Mouse (Mus musculus) MEL (cell line): Measurements from ENCODE around the gene Glipr1l1.
"Not testable (repeated sequence)": the region's sequence is repeated elsewhere in the genome, so short reads cannot be mapped to it uniquely, and the experiment has no call there.

Source experiments
- CTCF ChIP-seq, 3 experiments: IDR thresholded peaks in 2 of 3; conservative IDR thresholded peaks in 1 of 3; 2 replicates each; pipeline ENCODE4 v1.5.1; 2011 to 2012; ENCODE audit warnings: low read length in 3 of 3, low read depth in 2 of 3, mild to moderate bottlenecking in 2 of 3, improper control_type of control experiment in 1 of 3, inconsistent platforms in 1 of 3, mixed read lengths in 1 of 3, moderate library complexity in 1 of 3; ENCODE audit not compliant: control insufficient read depth in 1 of 3, insufficient read depth in 1 of 3, poor library complexity in 1 of 3, severe bottlenecking in 1 of 3
- E2F4 ChIP-seq: IDR thresholded peaks from 2 replicates; pipeline ENCODE4 v1.6.1; 2011; ENCODE audit warnings: low read depth, low read length, improper control_type of control experiment, borderline replicate concordance
- MAFK ChIP-seq: IDR thresholded peaks from 2 replicates; pipeline ENCODE4 v1.6.1; 2011; ENCODE audit warnings: low read depth, mild to moderate bottlenecking, low read length, improper control_type of control experiment, borderline replicate concordance
- POLR2A ChIP-seq, 2 experiments: IDR thresholded peaks; 2 replicates each; pipeline ENCODE4 v1.6.1; 2011 to 2012; ENCODE audit warnings: low read length in 2 of 2, mild to moderate bottlenecking in 2 of 2, control low read depth in 1 of 2, improper control_type of control experiment in 1 of 2, low read depth in 1 of 2, moderate library complexity in 1 of 2; ENCODE audit not compliant: control insufficient read depth in 1 of 2, insufficient read depth in 1 of 2, poor library complexity in 1 of 2
- POLR2AphosphoS2 ChIP-seq: IDR thresholded peaks from 2 replicates; pipeline ENCODE4 v1.6.1; 2011; ENCODE audit warnings: low read length, improper control_type of control experiment
- POLR2AphosphoS5 ChIP-seq: IDR thresholded peaks from 2 replicates; pipeline ENCODE4 v1.6.1; 2012; ENCODE audit warnings: low read depth, borderline replicate concordance, mild to moderate bottlenecking, inconsistent platforms, low read length, moderate library complexity, mixed read lengths
- USF1 ChIP-seq: IDR thresholded peaks from 2 replicates; pipeline ENCODE4 v1.6.1; 2014; ENCODE audit warnings: low read depth, mild to moderate bottlenecking, inconsistent platforms, low read length, improper control_type of control experiment, moderate library complexity
- ZC3H11A ChIP-seq: IDR thresholded peaks from 2 replicates; pipeline ENCODE4 v1.6.1; 2012; ENCODE audit warnings: low read depth, mild to moderate bottlenecking, inconsistent platforms, low read length, improper control_type of control experiment

GRCm38 (mm10) chr10:112060583-112060934 is 570 bp downstream of the Glipr1l1 start:
- not testable (repeated sequence) for TF ChIP-seq CTCF (IDR thresholded peaks at IDR 0.05 in 2 of 3, conservative IDR thresholded peaks at IDR 0.05 in 1 of 3; ENCODE audit: control insufficient read depth in 1 of 3, insufficient read depth in 1 of 3, low read depth in 2 of 3, low read length in 3 of 3, poor library complexity in 1 of 3, severe bottlenecking in 1 of 3); POLR2AphosphoS2; POLR2AphosphoS5; ZC3H11A; POLR2A (IDR thresholded peaks at IDR 0.05; ENCODE audit: control insufficient read depth in 1 of 2, insufficient read depth in 1 of 2, low read depth in 1 of 2, low read length in 2 of 2, poor library complexity in 1 of 2); USF1; E2F4; MAFK
